Mouse (Mus musculus) frontal cortex, postnatal 14 days (tissue): Measurements from ENCODE around the gene Ccdc93.

Experiments
- DNase-seq, 2 experiments: peaks; one replicate each; pipeline ENCODE4 v3.0.0; 2022; ENCODE audit warnings: low spot score in 2 of 2

Ccdc93 gene

DNA sequence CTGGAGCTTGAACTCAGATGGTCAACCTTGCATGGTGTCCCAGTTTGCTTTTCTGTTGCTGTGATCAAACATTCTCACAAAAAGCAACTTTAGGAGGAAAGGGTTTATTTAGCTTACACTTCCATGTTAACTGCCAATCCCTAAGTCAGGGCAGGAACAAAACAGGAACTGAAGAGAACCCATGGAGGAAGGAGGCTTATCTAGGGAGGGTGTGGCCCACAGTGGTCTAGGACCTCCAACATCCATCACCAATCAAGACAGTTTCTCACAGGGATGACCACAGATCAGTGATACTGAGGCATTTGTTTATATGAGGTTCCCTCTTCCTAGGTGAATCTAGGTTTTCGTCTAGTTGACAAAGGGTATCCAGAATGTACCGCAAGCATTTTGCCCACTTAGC is 81.1 kb downstream of the Ccdc93 start:
- no peak for DNase-seq

GRCm38 (mm10) chr1:121518609-121519008 is 87.8 kb downstream of the Ccdc93 start:
- no peak for DNase-seq

GRCm38 (mm10) chr1:121527061-121527460 is 96.2 kb downstream of the Ccdc93 start:
- DNase-seq = no peak

GRCm38 (mm10) chr1:121527600-121528398 is 97.0 kb downstream of the Ccdc93 start:
- DNase-seq = no peak

GRCm38 (mm10) chr1:121528399-121528720 is 97.5 kb downstream of the Ccdc93 start, which contains the start of gene Htr5b:
Gene Htr5b, minus strand, starts transcription at chr1:121528465.
- no peak for DNase-seq

DNA sequence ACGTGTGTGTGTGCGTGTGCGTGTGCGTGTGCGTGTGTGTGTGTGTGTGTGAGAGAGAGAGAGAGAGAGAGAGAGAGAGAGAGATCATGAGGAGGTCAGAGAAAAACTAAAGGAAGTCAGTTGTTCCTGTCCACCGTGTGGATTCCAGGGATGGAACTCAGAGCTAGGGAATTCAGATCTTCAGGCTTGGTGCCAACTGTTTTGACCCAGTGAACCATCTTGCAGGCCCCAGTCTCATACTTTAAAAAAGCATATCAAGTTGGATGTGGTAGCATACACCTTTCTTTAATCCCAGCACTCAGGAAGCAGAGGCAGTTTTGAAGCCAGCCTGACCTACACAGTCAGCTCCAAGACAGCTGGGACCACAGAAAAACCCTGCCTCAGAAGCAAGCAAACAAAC is 98.4 kb downstream of the Ccdc93 start:
- DNase-seq = no peak

DNA sequence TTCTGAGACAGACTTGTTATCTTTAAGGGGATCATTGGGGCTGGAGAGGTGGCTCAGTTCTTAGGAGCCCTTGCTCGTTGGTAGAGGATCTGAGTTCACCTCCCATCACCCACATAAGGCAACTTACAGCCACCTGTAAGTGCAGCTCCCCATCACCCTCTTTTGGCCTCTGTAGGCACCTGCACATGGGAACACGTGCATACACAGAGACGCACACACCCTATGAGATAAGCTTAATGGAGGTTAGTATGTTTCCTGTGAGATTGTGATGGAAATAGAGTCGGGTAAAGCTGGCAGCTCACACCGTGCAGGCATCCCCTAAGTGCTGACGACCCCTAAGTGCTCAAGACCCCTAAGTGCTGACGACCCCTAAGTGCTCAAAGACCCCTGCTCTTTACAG is 100.6 kb downstream of the Ccdc93 start:
- DNase-seq = no peak

DNA sequence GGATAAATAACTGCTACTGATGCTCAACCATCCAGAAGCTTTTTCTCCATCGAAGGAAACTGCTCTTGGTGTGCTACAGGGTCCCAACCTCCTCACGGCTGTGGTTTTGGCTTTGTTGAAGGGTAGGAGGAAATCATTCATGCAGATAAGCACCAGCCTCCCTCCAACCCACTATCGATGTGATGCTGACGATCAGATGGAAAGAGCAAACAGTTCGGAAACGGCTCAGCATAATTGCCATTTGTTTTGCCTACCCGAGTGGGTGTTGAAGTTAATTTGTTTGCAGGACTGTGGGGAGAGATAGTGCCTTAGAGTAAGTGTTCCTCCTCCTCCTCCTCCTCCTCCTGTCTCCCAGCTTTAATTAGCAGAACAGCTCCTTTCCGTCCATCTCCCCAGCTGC is 109.5 kb downstream of the Ccdc93 start:
- no peak for DNase-seq

DNA sequence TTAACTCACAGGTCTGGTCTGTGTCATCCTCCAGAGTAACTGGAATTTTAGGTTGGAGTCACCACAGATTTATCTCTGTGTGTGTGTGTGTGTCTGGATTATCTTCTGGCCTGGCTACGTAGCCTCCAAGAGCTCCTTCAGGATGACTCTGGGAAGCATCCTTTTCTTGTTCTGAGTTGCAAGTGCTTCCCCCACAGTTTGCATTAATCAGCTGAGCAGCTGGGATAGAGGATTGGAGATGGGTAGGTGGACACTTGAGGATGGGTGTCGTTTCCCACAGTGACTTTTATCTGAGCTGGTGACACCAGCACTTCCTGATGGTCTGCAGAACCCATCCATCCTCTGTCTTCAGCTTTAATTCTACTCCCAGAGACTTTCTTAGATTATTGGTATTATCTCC is 116.0 kb downstream of the Ccdc93 start:
- no peak for DNase-seq

DNA sequence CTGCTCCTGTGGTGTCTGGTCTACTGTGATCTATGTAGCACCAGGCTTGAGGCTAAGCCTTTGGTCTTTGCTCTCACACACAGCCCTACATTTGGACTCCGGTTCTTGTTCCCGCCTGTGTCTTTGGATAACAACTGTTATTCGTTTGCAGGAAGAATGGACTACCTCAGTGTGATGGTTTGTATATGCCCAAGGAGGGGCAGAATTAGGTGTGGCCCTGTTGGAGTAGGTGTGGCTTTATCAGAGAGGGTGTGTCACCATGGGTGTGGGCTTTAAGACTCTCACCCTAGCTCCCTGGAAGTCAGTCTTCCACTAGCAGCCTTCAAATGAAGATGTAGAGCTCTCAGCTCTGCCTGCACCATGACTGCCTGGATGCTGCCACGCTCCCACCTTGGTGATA is 117.8 kb downstream of the Ccdc93 start:
- no peak for DNase-seq

- no peak for DNase-seq
Observed at GRCm38 (mm10) chr1:121549456-121549855, 118.6 kb downstream of the Ccdc93 start.

DNA sequence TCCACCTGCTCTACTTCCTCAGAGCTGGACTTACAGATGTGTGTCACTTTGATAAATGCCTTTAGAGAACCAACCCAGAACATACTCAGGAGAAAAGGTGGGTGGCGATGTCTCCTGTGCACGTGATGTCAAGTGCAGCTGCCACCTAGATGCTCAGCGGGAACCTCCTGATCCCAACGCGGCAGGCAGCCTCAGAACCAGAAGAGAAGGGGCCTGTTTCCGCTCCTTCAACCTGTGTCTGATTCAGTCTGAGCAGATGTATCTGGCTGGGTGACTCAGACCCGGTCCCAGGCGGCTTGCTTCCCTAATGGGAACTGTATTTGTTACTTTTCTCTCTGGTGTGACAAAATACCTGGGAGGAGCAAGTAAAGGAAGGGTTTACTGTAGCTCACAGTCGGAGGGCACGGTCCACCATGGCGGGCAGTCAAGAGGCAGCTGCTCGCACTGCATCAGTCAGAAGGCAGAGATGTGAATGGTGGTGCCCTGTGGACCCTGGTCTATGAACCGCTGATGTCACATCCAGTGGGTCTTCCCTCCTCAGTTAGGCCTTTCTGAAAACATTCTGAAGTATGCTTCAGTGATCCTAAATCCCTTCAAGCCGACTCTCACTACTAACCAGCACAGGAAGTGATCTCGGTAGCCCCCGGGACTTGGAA is 120.1 kb downstream of the Ccdc93 start:
- DNase-seq = no peak

DNA sequence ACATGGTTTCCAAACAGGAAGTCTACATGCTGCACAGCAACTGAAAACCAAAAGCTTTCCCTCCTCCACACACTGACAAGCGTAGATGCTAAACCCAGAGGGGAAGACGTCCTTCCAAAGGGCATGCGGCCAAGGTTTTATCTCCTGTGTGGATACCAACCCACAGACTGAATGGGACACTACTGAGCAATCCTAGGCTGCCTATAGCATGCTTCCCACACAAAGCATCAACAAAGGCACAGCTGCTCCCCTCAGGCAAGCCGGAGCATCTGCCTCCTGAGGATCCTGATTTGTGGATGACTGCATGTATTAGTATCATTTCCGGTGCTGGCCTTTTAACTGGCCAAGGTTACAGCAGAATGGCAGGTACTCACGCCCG is 120.6 kb downstream of the Ccdc93 start:
- no peak for DNase-seq
